Mouse (Mus musculus) forebrain, embryonic 13.5 days (tissue): ENCODE results near the gene Mars. TPM values are rescaled to one million over a fixed set of nuclear protein-coding genes. Genes with fewer than 3 reads are reported as not detected.

Experiments
- ATAC-seq: fragments of 200-750 bp; cut with Nextera tagmentation; 2 replicates; pipeline ENCODE4 v1.8.0; 2017
- H3K27ac ChIP-seq: fragments of 300-500 bp; sonication (generic); 2 replicates; pipeline ENCODE4 v1.5.1; 2015; ENCODE audit warnings: inconsistent platforms, mild to moderate bottlenecking, moderate library complexity
- H3K27me3 ChIP-seq: fragments of 300-500 bp; sonication (generic); 2 replicates; pipeline ENCODE4 v1.6.1; 2015; ENCODE audit warnings: mild to moderate bottlenecking, inconsistent platforms
- H3K36me3 ChIP-seq: fragments of 300-500 bp; sonication (generic); 2 replicates; pipeline ENCODE4 v1.6.1; 2015; ENCODE audit warnings: mild to moderate bottlenecking, inconsistent platforms; ENCODE audit not compliant: poor library complexity, severe bottlenecking
- H3K4me1 ChIP-seq: fragments of 300-500 bp; sonication (generic); 2 replicates; pipeline ENCODE4 v1.6.1; 2015; ENCODE audit warnings: inconsistent platforms
- H3K4me2 ChIP-seq: fragments of 300-500 bp; sonication (generic); 2 replicates; pipeline ENCODE4 v1.6.1; 2015; ENCODE audit warnings: inconsistent platforms, mild to moderate bottlenecking, moderate library complexity
- H3K4me3 ChIP-seq: fragments of 300-500 bp; sonication (generic); 2 replicates; pipeline ENCODE4 v1.5.1; 2015; ENCODE audit warnings: mild to moderate bottlenecking, inconsistent platforms
- H3K9ac ChIP-seq: fragments of 300-500 bp; sonication (generic); 2 replicates; pipeline ENCODE4 v1.6.1; 2015; ENCODE audit warnings: mild to moderate bottlenecking, inconsistent platforms
- H3K9me3 ChIP-seq: fragments of 300-500 bp; sonication (generic); replicated peaks from 2 replicates; pipeline ENCODE4 v1.6.1; 2016; ENCODE audit warnings: inconsistent platforms
- WGBS: fragments of 180-500 bp; shearing (Covaris S2); methylation state at CpG from one replicate; pipeline ENCODE4 v1.1.7; 2015; 5-methylcytosine and 5-hydroxymethylcytosine counted together
- polyA plus RNA-seq: library from polyadenylated mRNA; unstranded; fragments of >200 nt; fragmentation: Nextera tagmentation; extraction: Ambion mirVana; gene quantifications from 2 replicates; pipeline ENCODE4 v1.2.1, GENCODE M21; 2015

The Mars gene
- polyA plus RNA-seq, 1 experiment from 2014 or later: 138 TPM

GRCm38 (mm10) chr10:127279730-127280129 lies 31.9 kb downstream of the Mars start:
- no peak overlapping the region for H3K4me3 ChIP-seq
- no peaks in the 10 kb centered on the region for H3K9me3 ChIP-seq
- H3K27me3 ChIP-seq: no peaks in the 10 kb centered on the region
- 0 out of 2 replicates have a peak, but pooled peaks cover 5% of the 10 kb centered on the region for H3K4me1 ChIP-seq
- no peak overlapping the region for H3K9ac ChIP-seq
- WGBS: 88% methylated on average over 2 of the region's 2 CpGs
- ATAC-seq: no peak
- no peak overlapping the region for H3K27ac ChIP-seq
- no peak overlapping the region for H3K4me2 ChIP-seq
- H3K36me3 ChIP-seq: peaks cover 98% of the 10 kb centered on the region

GRCm38 (mm10) chr10:127274261-127275022 lies 37.1 kb downstream of the Mars start:
- no peak for ATAC-seq
- H3K9ac ChIP-seq: no peak overlapping the region
- peaks cover 95% of the 10 kb centered on the region for H3K36me3 ChIP-seq
- no peaks in the 10 kb centered on the region for H3K9me3 ChIP-seq
- H3K4me1 ChIP-seq: no peaks in the 10 kb centered on the region
- 91% methylated on average over 11 of the region's 11 CpGs for WGBS
- H3K4me2 ChIP-seq: no peak overlapping the region
- H3K27ac ChIP-seq: no peak overlapping the region
- no peak overlapping the region for H3K4me3 ChIP-seq
- H3K27me3 ChIP-seq: no peaks in the 10 kb centered on the region

GRCm38 (mm10) chr10:127272371-127272770 lies 39.2 kb downstream of the Mars start:
- H3K4me3 ChIP-seq: no peak overlapping the region
- no peaks in the 10 kb centered on the region for H3K27me3 ChIP-seq
- H3K4me1 ChIP-seq: peaks cover 19% of the 10 kb centered on the region
- H3K9ac ChIP-seq: no peak overlapping the region
- ATAC-seq: no peak
- H3K9me3 ChIP-seq: no peaks in the 10 kb centered on the region
- H3K36me3 ChIP-seq: peaks cover 86% of the 10 kb centered on the region
- H3K4me2 ChIP-seq: no peak overlapping the region
- whole genome bisulfite sequencing: 89% methylated on average over 5 of the region's 5 CpGs
- H3K27ac ChIP-seq: no peak overlapping the region

DNA sequence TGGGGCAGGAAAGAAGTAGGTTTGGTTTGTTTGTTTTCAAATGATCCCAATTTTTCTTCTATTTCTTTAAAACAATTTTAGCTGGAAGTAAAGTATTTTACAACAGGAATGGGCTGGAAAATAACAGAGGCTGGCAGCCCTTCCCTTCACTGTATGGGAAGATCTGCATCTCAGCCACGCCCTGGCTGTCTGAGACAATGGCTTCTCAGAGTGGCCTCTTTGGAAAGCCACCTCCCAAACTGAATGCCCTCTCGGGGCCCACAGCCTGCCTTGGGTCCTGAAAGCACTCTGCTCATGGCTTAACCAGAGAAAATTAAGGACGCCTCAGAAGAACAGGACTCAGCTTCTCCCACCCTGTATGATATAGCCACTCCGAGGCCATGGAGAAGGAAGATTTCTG lies 41.7 kb downstream of the Mars start:
- ATAC-seq: no peak
- no peak overlapping the region for H3K9ac ChIP-seq
- H3K36me3 ChIP-seq: peaks cover 61% of the 10 kb centered on the region
- no peak overlapping the region for H3K4me2 ChIP-seq
- H3K4me1 ChIP-seq: peaks cover 26% of the 10 kb centered on the region
- H3K27me3 ChIP-seq: no peaks in the 10 kb centered on the region
- WGBS: 77% methylated on average over 4 of the region's 4 CpGs
- H3K27ac ChIP-seq: no peak overlapping the region
- H3K9me3 ChIP-seq: no peaks in the 10 kb centered on the region
- H3K4me3 ChIP-seq: no peak overlapping the region

- 84% methylated on average over 12 of the region's 12 CpGs for WGBS
- Histone ChIP-seq H3K9me3 (no peaks in the 10 kb centered on the region), H3K4me3 (no peak overlapping the region), H3K27ac (no peak overlapping the region), H3K9ac (0 out of 2 replicates have a peak overlapping the region, but pooled peaks have one; percentile 26), H3K27me3 (0 out of 2 replicates have a peak, but pooled peaks cover 6% of the 10 kb centered on the region), H3K4me1 (peaks cover 26% of the 10 kb centered on the region), H3K4me2 (0 out of 2 replicates have a peak overlapping the region, but pooled peaks have one; percentile 6), H3K36me3 (peaks cover 53% of the 10 kb centered on the region)
- no peak for ATAC-seq
Measured at GRCm38 (mm10) chr10:127269036-127269435, 42.5 kb downstream of the Mars start.

DNA sequence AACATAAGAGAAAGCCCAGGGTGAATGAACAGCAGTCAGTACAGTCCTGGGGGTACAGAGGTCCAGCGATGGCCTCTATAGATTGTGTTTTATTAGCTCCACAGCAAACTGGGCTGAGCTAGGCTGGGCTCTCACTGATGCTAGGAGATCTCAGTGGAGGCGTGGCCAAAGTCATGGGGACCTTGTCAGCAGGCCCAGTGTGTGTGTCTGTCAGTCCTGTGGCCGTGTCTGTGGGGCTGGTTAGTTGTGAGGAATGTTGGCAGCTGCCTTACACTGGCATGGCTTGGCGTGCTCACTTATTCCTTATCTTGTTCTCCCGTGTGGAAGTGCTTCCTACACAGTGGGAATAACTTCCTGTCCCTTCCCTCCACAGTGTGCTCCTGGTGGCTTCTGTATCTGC lies 43.2 kb downstream of the Mars start:
- WGBS: 92% methylated on average over 5 of the region's 5 CpGs
- H3K9me3 ChIP-seq: no peaks in the 10 kb centered on the region
- H3K4me2 ChIP-seq: peak overlapping the region; percentile 6; the same call in 1 of the 2 replicates
- H3K27ac ChIP-seq: no peak overlapping the region
- peaks cover 26% of the 10 kb centered on the region for H3K4me1 ChIP-seq
- peak overlapping the region; percentile 26; the same call in 1 of the 2 replicates for H3K9ac ChIP-seq
- H3K36me3 ChIP-seq: peaks cover 47% of the 10 kb centered on the region
- H3K4me3 ChIP-seq: no peak overlapping the region
- ATAC-seq: no peak
- 0 out of 2 replicates have a peak, but pooled peaks cover 8% of the 10 kb centered on the region for H3K27me3 ChIP-seq

GRCm38 (mm10) chr10:127267318-127267717 lies 44.3 kb downstream of the Mars start:
- Histone ChIP-seq H3K4me3 (peak overlapping the region; percentile 98), H3K4me2 (peak overlapping the region; percentile 95), H3K4me1 (peaks cover 26% of the 10 kb centered on the region), H3K9me3 (no peaks in the 10 kb centered on the region), H3K36me3 (peaks cover 36% of the 10 kb centered on the region), H3K27ac (no peak overlapping the region), H3K27me3 (0 out of 2 replicates have a peak, but pooled peaks cover 8% of the 10 kb centered on the region), H3K9ac (peak overlapping the region; percentile 100)
- no peak for ATAC-seq
- WGBS: 69% methylated on average over 5 of the region's 5 CpGs

DNA sequence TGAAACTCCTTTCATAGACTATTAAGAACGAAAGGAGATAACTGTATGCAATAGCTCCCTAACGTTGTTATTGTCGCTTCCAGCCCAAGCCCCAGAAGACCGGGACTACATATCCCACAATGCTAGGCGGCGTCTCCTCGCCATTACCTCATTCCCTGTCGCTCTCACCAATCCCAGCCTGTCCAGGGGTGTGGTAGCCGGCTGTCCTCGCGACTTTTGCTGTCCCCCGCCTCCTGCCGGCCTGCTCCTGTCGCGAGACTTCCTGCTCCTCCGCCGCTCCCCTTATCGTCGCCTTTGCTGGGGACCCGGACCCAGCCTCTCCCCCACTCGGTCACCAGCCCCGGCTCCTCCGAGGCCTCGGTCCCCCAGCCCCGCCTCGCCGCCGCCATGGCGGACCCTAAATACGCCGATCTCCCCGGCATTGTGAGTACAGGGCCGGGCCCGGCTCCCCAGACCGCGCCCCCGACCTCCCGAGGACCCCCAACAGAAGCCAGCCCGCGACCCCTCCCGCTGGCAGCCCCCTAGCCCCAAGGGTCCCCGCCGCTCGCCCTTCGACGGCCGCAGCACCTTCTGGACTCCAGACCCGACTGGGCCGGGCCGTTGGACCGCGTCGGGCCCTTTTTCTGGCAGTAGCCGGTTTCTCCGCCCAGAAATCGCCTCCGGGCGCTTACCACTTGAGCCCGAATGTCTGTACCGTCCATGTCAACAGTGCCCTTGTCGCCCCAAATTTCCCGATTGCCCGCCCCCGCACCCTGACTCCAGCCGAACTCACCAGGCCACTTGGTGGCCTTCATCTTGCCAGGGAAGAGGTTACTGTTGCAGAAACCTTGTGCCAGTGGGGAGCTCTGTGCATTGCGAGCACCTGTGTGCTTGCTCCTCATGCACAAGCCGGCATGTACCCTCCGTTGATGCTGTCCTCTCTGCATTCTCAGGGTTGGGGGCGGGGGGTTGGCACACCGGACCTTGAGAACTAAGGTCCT lies 45.2 kb downstream of the Mars start, which contains the start of gene Dctn2:
TSS of gene Dctn2 (plus strand) at position 257 of the 980 bp plus-strand sequence.
- 0 out of 2 replicates have a peak, but pooled peaks cover 8% of the 10 kb centered on the region for H3K27me3 ChIP-seq
- peak within 1 kb of the TSS; percentile 82 for H3K27ac ChIP-seq
- H3K4me1 ChIP-seq: peaks cover 34% of the 10 kb centered on the region
- peak within 1 kb of the TSS; percentile 100 for H3K9ac ChIP-seq
- WGBS: under 1% methylated on average over 70 of the region's 70 CpGs
- H3K36me3 ChIP-seq: peaks cover 27% of the 10 kb centered on the region
- H3K9me3 ChIP-seq: no peaks in the 10 kb centered on the region
- H3K4me3 ChIP-seq: peak within 1 kb of the TSS; percentile 98
- peak; percentile 97 for ATAC-seq
- H3K4me2 ChIP-seq: peak within 1 kb of the TSS; percentile 95

GRCm38 (mm10) chr10:127265727-127266111 lies 45.9 kb downstream of the Mars start:
- 0 out of 2 replicates have a peak, but pooled peaks cover 8% of the 10 kb centered on the region for H3K27me3 ChIP-seq
- peak overlapping the region; percentile 100; the same call in 1 of the 2 replicates for H3K9ac ChIP-seq
- peaks cover 20% of the 10 kb centered on the region for H3K36me3 ChIP-seq
- H3K4me3 ChIP-seq: peak overlapping the region; percentile 98
- ATAC-seq: peak; percentile 29; the same call in 1 of the 2 replicates
- no peaks in the 10 kb centered on the region for H3K9me3 ChIP-seq
- no peak overlapping the region for H3K27ac ChIP-seq
- peaks cover 41% of the 10 kb centered on the region for H3K4me1 ChIP-seq
- peak overlapping the region; percentile 95 for H3K4me2 ChIP-seq
- WGBS: 28% methylated on average over 4 of the region's 4 CpGs

GRCm38 (mm10) chr10:127264971-127265370 lies 46.6 kb downstream of the Mars start:
- Histone ChIP-seq H3K9me3 (no peaks in the 10 kb centered on the region), H3K27me3 (0 out of 2 replicates have a peak, but pooled peaks cover 8% of the 10 kb centered on the region), H3K4me1 (peaks cover 46% of the 10 kb centered on the region), H3K27ac (no peak overlapping the region), H3K4me3 (no peak overlapping the region), H3K9ac (no peak overlapping the region), H3K4me2 (no peak overlapping the region), H3K36me3 (peaks cover 13% of the 10 kb centered on the region)
- 60% methylated on average over 4 of the region's 4 CpGs for WGBS
- ATAC-seq: no peak

DNA sequence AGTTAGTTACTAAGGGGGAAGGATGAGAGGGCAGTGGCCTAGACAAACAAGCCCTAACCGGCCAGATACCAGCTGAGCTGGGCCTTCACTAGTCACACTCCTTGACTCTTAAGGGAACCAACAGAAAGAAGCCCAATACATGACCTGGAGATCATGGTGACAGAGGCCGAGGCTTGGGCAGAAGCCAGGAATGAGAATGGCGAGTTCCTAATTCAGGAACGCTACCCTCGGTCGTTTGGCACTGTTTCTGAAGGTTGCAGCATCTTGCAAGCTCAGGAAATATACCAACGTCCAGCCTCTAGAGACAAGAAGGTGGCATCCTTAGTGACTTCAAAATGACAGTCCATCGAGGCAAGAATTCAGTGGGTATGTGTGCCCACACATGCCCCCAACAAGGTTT lies 47.2 kb downstream of the Mars start:
- 74% methylated on average over 8 of the region's 8 CpGs for WGBS
- peaks cover 53% of the 10 kb centered on the region for H3K4me1 ChIP-seq

More for the DNA sequence above, 47.2 kb downstream of the Mars start:
- H3K4me3 ChIP-seq: no peak overlapping the region
- H3K27me3 ChIP-seq: 0 out of 2 replicates have a peak, but pooled peaks cover 8% of the 10 kb centered on the region
- no peak overlapping the region for H3K9ac ChIP-seq
- H3K27ac ChIP-seq: no peak overlapping the region
- peaks cover 10% of the 10 kb centered on the region for H3K36me3 ChIP-seq
- ATAC-seq: no peak
- no peak overlapping the region for H3K4me2 ChIP-seq
- no peaks in the 10 kb centered on the region for H3K9me3 ChIP-seq
